Mouse (Mus musculus): ENCODE data around the gene BC117090.
"Not testable (repeated sequence)": the region's sequence is repeated elsewhere in the genome, so short reads cannot be mapped to it uniquely, and the experiment has no call there.

BC117090 gene

GRCm38 (mm10) chr16:36334232-36334631 lies at the start of gene BC117090:
Gene BC117090 (minus strand): TSS chr16:36334332.
- DNase-seq (ENCODE audit: low read depth, low spot score): no peak

- DNase-seq (ENCODE audit: low read depth, low spot score): not testable (repeated sequence)
Measured at GRCm38 (mm10) chr16:36367648-36368047, 33.5 kb upstream of the BC117090 start, which contains the start of gene BC100530. Gene BC100530 (minus strand): TSS chr16:36367748.

GRCm38 (mm10) chr16:36337171-36337570 lies 3.0 kb upstream of the BC117090 start:
- DNase-seq (ENCODE audit: low read depth, low spot score): no peak

- DNase-seq (ENCODE audit: low read depth, low spot score): no peak
Measured at GRCm38 (mm10) chr16:36319286-36319685, 14.8 kb downstream of the BC117090 start.

GRCm38 (mm10) chr16:36316111-36316510 lies 18.0 kb downstream of the BC117090 start:
- not testable (repeated sequence) for DNase-seq (ENCODE audit: low read depth, low spot score)

- DNase-seq (ENCODE audit: low read depth, low spot score): no peak
Measured at GRCm38 (mm10) chr16:36307631-36308030, 26.5 kb downstream of the BC117090 start.

- no peak for DNase-seq (ENCODE audit: low read depth, low spot score)
Measured at GRCm38 (mm10) chr16:36289140-36289539, 45.0 kb downstream of the BC117090 start.

- not testable (repeated sequence) for DNase-seq (ENCODE audit: low read depth, low spot score)
Measured at GRCm38 (mm10) chr16:36276796-36277195, 57.3 kb downstream of the BC117090 start, which contains the start of gene Stfa1. Gene Stfa1 (plus strand): TSS chr16:36276951.
